Mouse (Mus musculus): ENCODE data around the gene Kcnb1.

Gene Kcnb1

GRCm38 (mm10) chr2:167079535-167080257 lies 110.3 kb downstream of the Kcnb1 start:
- DNase-seq (ENCODE audit: low read depth, low spot score): no peak

- no peak for DNase-seq (ENCODE audit: low read depth, low spot score)
These were observed 110.9 kb downstream of the Kcnb1 start for GRCm38 (mm10) chr2:167078931-167079495.

- no peak for DNase-seq (ENCODE audit: low read depth, low spot score)
These were observed 111.5 kb downstream of the Kcnb1 start for GRCm38 (mm10) chr2:167078486-167078885.

GRCm38 (mm10) chr2:167077199-167077962 lies 112.6 kb downstream of the Kcnb1 start:
- no peak for DNase-seq (ENCODE audit: low read depth, low spot score)

- no peak for DNase-seq (ENCODE audit: low read depth, low spot score)
These were observed 113.2 kb downstream of the Kcnb1 start for GRCm38 (mm10) chr2:167076759-167077158.

GRCm38 (mm10) chr2:167076352-167076751 lies 113.6 kb downstream of the Kcnb1 start:
- no peak for DNase-seq (ENCODE audit: low read depth, low spot score)

GRCm38 (mm10) chr2:167074587-167074986 lies 115.4 kb downstream of the Kcnb1 start:
- no peak for DNase-seq (ENCODE audit: low read depth, low spot score)

- DNase-seq (ENCODE audit: low read depth, low spot score): peak; percentile 91
These were observed 118.0 kb downstream of the Kcnb1 start for GRCm38 (mm10) chr2:167071641-167072601.

- DNase-seq (ENCODE audit: low read depth, low spot score): no peak
These were observed 118.7 kb downstream of the Kcnb1 start for GRCm38 (mm10) chr2:167071266-167071640.

GRCm38 (mm10) chr2:167070341-167070740 lies 119.6 kb downstream of the Kcnb1 start:
- no peak for DNase-seq (ENCODE audit: low read depth, low spot score)

- DNase-seq (ENCODE audit: low read depth, low spot score): no peak
These were observed 122.4 kb downstream of the Kcnb1 start for GRCm38 (mm10) chr2:167067575-167067974.

- DNase-seq (ENCODE audit: low read depth, low spot score): no peak
These were observed 123.1 kb downstream of the Kcnb1 start for GRCm38 (mm10) chr2:167066528-167067516.

GRCm38 (mm10) chr2:167066031-167066430 lies 123.9 kb downstream of the Kcnb1 start:
- no peak for DNase-seq (ENCODE audit: low read depth, low spot score)

- DNase-seq (ENCODE audit: low read depth, low spot score): no peak
These were observed 125.2 kb downstream of the Kcnb1 start for GRCm38 (mm10) chr2:167064601-167065295.

- peak; percentile 27 for DNase-seq (ENCODE audit: low read depth, low spot score)
These were observed 126.0 kb downstream of the Kcnb1 start for GRCm38 (mm10) chr2:167063906-167064496.

- DNase-seq (ENCODE audit: low read depth, low spot score): peak; percentile 96
These were observed 126.7 kb downstream of the Kcnb1 start, which contains the start of gene Znfx1 for GRCm38 (mm10) chr2:167062965-167063880. TSS of gene Znfx1 (minus strand) at chr2:167063015.

GRCm38 (mm10) chr2:167062497-167062911 lies 127.5 kb downstream of the Kcnb1 start:
- DNase-seq (ENCODE audit: low read depth, low spot score): peak; percentile 98
